Mouse (Mus musculus) T-helper 1 cell (primary cell): ENCODE data around the gene Dclre1c.

Experiments
- in situ Hi-C: fragments of 300-600 bp; cut with MboI, MseI; formaldehyde crosslinking; loops from one replicate; pipeline ENCODE4 v1.15.1; 2025; ENCODE audit warnings: high pct_unique_total_duplicates

The Dclre1c gene

DNA sequence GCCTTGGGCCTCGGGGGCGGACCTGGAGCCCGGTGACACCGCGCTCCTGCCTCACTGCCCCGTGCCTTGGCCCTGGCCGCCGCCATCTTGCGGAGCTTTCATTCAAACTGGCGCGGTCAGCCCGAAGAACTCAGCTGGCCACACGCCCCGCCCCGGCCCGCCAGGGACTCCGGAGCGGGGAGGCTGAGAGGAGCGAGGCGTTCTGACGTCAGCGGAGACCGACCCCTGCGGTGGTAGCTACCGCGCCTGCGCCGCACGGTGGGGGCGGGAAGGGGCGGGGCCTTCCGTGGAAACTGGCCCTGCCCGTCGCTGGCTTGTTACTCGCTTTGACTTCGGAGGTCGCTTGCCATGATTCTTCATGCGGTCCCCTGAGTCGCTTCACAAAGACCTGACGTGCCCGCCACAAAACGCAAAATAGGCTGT lies 50.9 kb downstream of the Dclre1c start, which contains the start of gene Suv39h2:
TSS of gene Suv39h2 (minus strand) at position 171 of the 423 bp plus-strand sequence.
- in situ Hi-C loops: loop anchor here (5.0 to 25.0 kb wide), 2 partner anchors 48 to 1537 kb away; partner anchors contain the start of gene Mcm10

DNA sequence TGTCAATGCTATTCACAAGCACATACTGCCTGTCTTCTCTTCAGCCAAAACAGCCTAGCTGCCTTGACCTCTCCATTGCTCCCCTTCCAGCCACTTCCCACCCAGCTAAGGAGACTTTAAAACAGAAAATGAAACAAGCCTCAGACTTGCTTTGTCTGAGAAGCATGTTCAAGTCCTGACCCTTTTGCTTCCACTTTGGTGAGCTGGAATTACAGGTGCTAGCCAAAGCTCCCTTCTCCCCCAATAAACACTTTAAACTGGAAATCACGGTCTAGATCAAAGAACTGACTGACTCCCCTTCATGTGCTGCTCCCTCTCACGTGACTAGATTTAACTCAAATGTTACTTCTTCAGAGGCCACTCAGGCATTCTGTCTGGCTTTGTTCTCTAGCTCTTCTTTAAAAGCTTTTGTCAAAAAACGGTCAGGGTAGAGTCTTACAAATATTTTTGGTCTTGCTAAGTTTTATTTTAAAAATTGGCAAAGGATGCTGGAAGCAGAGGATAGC lies 51.9 kb downstream of the Dclre1c start:
- in situ Hi-C loops: loop anchor here (5.0 to 25.0 kb wide), 2 partner anchors 48 to 1537 kb away; partner anchors contain the start of gene Mcm10

DNA sequence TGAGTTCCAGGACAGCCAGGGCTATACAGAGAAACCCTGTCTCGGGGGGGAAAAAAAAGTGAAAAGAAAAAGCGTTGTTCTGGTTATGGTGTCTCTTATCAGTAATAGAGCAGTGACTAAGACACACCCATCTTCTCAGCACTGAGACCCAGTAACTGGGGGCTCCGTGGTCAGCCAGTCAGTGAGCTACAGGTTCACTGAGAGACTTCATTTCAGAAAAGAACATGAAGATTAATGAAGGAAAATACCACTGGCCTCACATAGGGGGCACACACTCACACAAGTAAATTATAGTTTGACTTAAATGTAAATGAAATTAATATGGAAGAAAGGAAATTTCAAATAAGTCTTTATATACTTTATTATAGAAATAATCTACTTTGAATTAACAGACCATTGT lies 56.3 kb downstream of the Dclre1c start:
- in situ Hi-C loops: loop anchor here (25.0 kb wide), 1 partner anchor 1532 kb away; the partner anchor contains the start of gene Mcm10

DNA sequence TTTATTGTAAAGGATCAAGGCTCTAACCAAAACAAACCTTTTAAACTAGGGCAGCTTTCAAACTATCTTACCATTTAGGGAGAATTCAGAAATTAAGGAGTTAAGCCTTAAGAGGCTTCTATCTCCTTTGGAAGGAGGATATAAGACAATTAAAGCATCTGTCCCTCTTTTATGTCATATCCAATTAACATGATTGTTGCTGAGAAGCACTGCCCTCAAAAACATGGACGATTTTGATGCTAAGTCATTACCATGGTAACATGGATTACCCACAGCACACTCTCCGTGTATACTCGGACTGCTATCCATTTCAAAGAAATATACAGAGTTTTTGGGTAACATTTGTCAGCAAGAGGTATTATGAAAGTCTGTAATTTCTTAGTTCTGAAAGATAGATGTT lies 65.9 kb downstream of the Dclre1c start:
- in situ Hi-C loops: loop anchor here (25.0 kb wide), 1 partner anchor 1522 kb away; the partner anchor contains the start of gene Mcm10

DNA sequence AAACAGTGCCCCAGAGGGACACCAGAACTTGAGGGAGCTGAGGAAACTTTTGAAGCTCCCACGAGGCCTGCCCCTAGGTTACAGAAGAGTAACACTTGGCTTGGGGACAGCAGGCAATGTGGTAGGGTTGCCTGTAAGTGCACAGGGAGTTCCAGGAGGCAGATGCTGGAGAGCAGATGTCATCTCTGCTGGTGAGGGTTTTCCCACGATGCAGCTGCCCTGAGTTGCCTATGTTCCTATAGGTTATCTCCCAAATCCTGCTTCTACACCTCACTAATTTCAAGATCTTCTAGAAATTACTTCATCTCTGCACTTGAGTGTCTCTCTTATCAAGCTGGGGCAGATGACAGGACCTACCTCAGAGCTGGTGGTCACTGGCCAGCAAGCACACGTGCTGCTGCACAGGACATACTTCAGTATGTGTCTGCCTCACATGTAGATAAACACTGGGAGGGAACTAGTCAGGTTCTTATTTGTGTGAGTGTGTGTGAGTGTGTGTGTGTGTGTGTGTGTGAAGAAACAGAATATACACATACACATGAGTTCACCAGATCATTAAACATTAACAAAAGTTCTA lies 70.0 kb downstream of the Dclre1c start:
- in situ Hi-C loops: loop anchor here (25.0 kb wide), 1 partner anchor 1518 kb away; the partner anchor contains the start of gene Mcm10

DNA sequence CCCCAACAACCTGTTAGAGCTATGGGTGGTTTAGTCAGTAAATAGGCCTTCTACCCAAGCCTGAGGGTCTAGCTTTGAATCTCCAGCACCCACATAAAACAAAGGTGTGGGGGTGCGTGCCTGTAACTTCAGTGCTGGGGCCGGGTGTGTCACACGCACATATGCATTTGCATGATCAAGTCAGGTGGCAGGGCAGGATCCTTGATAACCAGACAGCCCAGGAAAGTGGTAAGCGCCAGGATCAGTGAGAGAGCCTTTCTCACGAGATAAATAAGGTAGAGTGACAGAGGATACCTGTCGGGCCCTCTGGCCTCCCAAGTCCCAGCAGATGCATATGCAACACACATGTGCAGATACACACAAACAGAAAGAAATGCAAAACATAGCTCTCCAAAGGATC lies 75.6 kb downstream of the Dclre1c start:
- in situ Hi-C loops: loop anchor here (25.0 kb wide), 1 partner anchor 1513 kb away; the partner anchor contains the start of gene Mcm10

DNA sequence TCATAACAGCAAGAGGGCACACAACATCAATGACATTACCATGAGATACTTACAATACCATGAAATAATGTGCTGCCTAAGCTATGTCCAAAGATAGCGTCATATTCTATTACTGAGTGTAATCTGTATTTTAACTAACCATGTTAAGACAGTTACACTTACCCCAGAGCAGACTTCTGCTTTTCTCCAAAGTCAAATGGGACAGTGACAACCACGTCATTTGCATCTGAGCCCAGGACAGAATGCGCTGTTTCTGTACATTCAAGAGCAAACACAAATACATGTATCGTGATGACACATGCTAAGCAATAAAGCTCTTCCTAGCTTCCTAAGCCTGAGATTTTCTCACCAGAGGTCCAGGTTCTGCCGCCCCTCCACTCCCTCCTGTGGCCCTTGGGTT lies 77.0 kb downstream of the Dclre1c start:
- in situ Hi-C loops: no loop called here

DNA sequence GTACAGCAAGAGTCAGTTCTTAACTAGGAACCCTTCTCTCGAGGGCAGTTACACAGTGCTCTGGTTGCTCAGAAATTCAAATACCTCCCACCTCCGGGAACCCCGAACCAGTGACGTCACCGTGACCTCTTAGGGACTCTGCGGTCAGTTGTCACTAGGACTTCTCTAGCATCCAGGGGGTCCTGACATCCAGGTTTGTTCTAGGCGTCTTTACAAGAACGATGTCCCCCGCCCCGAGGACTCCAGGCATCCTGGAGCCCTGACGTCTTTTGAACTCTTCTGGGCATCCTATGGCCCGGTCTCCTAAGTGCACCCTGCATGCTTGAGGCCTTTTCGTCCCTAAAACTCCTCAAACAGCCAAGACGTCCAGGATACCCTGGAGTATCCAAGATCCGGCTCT lies 88.1 kb downstream of the Dclre1c start:
- in situ Hi-C loops: no loop called here

DNA sequence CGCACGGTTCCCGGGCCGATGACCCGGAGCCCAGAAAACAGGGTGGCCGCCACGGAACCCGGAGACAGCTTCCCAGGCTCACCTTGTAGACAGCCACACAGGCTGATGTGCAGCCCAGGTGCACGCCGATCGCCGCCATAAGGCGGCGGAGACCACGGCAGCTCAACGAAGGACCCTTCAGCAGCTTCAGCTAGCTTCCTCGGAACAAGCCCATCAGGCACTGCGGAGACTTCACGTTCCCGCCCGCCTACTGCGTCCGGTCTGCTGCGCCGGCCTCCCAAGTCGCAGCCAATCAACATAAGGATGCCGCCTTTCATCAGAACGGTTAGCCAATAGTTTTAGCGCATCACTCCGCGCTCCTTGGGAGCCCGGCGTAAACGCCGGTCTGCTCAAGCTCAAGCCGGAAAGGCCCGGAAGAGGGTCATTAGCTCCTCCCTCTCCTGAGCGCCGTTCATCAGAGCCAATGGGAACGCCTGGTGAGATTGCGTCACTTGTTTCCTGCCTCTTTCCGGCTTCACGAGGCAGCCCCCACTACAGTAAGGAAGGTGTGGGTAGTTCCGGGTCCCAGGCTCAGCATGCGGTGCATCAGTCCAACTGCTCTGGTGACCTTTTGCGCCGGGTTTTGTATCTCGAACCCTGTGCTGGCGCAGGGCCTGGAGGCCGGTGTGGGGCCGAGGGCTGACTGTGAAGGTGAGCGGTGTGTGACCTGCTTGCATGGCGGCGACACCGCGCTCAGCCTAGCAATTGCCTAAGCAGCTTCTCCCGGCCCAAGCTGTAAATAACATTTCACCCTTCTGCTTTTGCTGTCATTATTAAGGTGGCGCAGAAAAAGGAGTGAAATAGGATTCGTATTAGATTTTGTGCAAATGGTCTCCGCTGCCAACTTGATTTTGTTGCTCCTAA lies 88.9 kb downstream of the Dclre1c start, which contains the start of the genes Gm45902, Hspa14 and Cdnf:
TSS of gene Gm45902 (minus strand) at position 239 of the 903 bp plus-strand sequence.
TSS of gene Hspa14 (minus strand) at position 263 of the 903 bp plus-strand sequence.
TSS of gene Cdnf (plus strand) at position 479 of the 903 bp plus-strand sequence.
- in situ Hi-C loops: no loop called here
